Mouse (Mus musculus) thymus, adult 2 months (tissue): ENCODE measurements at regions not wholly inside any gene's neighbourhood (a gene's known extent, or its start where the extent isn't known, plus 50 kb on each side); places are given as distances from the start of the nearest gene placed in this dataset.

Source experiments
- CTCF ChIP-seq: fragments of 200-500 bp; IDR thresholded peaks from 2 replicates; pipeline ENCODE4 v1.5.1; 2012; ENCODE audit warnings: mild to moderate bottlenecking, control low read depth, low read length, moderate library complexity, borderline replicate concordance; ENCODE audit not compliant: control insufficient read depth, poor library complexity, insufficient read depth; ENCODE audit errors: extremely low read depth
- POLR2A ChIP-seq: fragments of 200-500 bp; IDR thresholded peaks from 2 replicates; pipeline ENCODE4 v1.6.1; 2012; ENCODE audit warnings: mild to moderate bottlenecking, low read length, control low read depth, moderate library complexity; ENCODE audit not compliant: control insufficient read depth, poor library complexity, insufficient read depth; ENCODE audit errors: extremely low read depth

DNA sequence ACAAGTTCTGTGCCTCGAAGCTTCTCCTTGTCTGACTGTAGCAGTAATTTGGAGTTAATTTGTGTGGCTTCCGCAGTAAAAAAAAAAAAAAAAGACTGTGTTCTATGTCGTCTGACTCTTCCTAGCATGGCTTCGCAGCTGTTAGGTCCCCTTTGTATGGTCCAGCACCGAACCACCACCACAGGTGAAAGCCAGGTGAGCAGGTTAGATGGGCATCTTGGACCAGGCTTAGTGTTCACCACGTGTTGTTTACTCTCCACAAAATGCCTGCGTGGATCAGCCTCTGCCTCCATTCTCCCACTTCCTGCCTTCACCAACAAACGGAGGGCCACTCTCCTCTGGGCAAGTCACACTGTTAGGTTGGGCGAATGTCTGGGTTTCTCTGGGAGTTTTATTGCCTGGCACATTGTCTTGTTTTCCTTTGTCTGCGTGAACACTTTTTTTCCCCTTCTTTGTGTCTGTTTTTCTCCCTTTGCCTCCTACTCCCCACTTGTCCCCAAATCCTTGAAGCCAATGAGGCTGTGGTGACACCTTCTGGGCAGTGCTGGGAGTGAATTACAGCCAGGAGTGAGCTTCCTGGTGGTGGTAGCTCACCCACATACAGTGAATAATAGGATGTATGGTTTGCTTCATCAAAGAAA lies 308.1 kb upstream of the Pmfbp1 start:
- TF ChIP-seq CTCF = no peak
- no peak for TF ChIP-seq POLR2A
